Mouse (Mus musculus): ENCODE results near the gene Ltb4r2. TPM values are rescaled to one million over a fixed set of nuclear protein-coding genes. Genes with fewer than 3 reads are reported as not detected.

The Ltb4r2 gene
- total and polyA plus RNA-seq, 3 experiments: 0.20 TPM; not detected in 1

DNA sequence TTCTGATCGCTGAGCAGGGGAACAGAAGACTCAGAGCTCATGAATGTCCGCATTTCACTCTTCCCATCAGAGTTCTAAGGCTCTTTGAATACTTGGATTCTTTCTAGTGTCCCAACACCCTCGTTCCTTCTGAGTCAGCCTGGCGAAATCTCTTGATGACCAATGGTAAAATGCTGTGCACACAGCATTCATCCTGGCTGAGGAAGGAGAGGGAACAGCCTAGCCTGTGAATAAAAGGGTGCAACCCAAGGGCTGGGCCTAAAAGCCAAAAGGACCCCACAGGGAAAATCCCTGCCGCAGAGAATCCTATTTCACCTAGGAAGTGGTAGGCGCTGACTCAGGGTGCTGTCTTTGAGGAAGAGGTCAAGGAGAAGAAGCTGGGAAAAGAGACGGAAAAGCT lies 31.1 kb upstream of the Ltb4r2 start:
- no peak for TF ChIP-seq POLR2A (IDR thresholded peaks at IDR 0.05; ENCODE audit: insufficient read depth, low read depth, low read length)
- no peak for TF ChIP-seq EP300 (IDR thresholded peaks at IDR 0.05; ENCODE audit: insufficient read depth, low read depth, low read length)
- TF ChIP-seq CTCF (IDR thresholded peaks at IDR 0.05): no peak
- Histone ChIP-seq H3K36me3 (ENCODE audit: control insufficient read depth, insufficient read depth, low read length) (no peaks in the 10 kb centered on the region), H3K79me2 (replicated peaks; ENCODE audit: control insufficient read depth, insufficient read depth, low read length) (no peaks in the 10 kb centered on the region), H3K4me3 (no peak overlapping the region), H3K9ac (ENCODE audit: low read depth, low read length) (no peak overlapping the region), H3K4me1 (ENCODE audit: control insufficient read depth, insufficient read depth, low read length) (no peaks in the 10 kb centered on the region), H3K27ac (no peak overlapping the region), H3K27me3 (ENCODE audit: control insufficient read depth, insufficient read depth, low read length) (no peaks in the 10 kb centered on the region)
- intact Hi-C loops (cut with DNase I): no loop called here
- WGBS: 63% methylated on average over 7 of the region's 7 CpGs
- no peak for DNase-seq

DNA sequence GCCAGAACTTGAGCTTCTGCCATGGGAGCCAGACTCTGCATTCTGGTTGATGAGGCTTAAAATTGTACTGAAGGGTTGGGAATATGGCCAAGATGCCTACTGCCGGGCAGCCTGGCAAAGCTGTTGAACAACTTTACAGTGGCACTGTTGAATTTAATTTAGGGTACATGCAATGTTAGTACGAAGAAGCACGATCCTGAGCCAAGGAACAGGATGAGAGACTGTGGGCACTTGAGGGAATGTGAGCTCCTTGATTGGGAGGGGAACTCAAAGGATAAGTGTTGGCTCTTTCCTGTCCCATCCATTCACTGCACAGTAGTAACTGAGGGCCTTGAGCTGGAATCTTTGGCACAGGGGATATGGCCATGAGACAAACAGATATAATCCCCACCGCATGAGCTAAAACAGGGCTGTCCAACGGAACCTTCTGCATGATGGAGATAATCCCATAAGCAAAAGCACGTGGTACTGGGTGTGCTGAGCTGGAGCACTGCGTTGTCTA lies 30.6 kb upstream of the Ltb4r2 start:
- DNase-seq: no peak
- intact Hi-C loops (cut with DNase I): no loop called here

DNA sequence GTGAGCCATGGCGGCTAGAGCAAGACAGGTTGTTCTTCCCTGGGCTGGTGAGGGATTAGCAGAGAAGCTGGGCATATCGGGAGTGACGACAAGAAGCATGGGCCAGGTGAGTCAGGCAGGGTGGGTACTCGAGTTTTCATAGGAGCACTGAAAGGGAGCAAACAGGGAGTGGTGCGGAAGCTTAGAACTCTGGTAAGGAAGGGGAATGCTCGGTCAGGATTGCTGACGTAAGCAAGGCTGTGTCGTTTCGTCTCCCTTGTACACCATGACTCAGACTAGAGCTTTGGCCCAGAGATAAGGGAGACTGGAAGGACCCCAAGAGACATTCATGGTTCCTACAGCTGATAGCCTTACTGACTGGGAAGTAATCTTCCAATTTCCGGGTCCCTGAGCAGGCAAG lies 27.3 kb upstream of the Ltb4r2 start:
- Histone ChIP-seq H3K4me3 (no peak overlapping the region), H3K9ac (ENCODE audit: low read depth, low read length) (no peak overlapping the region), H3K36me3 (ENCODE audit: control insufficient read depth, insufficient read depth, low read length) (no peaks in the 10 kb centered on the region), H3K4me1 (ENCODE audit: control insufficient read depth, insufficient read depth, low read length) (no peaks in the 10 kb centered on the region), H3K27me3 (ENCODE audit: control insufficient read depth, insufficient read depth, low read length) (no peaks in the 10 kb centered on the region), H3K27ac (no peak overlapping the region), H3K79me2 (replicated peaks; ENCODE audit: control insufficient read depth, insufficient read depth, low read length) (no peaks in the 10 kb centered on the region)
- TF ChIP-seq EP300 (IDR thresholded peaks at IDR 0.05; ENCODE audit: insufficient read depth, low read depth, low read length) (no peak), POLR2A (IDR thresholded peaks at IDR 0.05; ENCODE audit: insufficient read depth, low read depth, low read length) (no peak), CTCF (IDR thresholded peaks at IDR 0.05) (no peak)
- no peak for DNase-seq
- WGBS: 49% methylated on average over 10 of the region's 10 CpGs
- intact Hi-C loops (cut with DNase I): no loop called here

More for the DNA sequence above, 30.6 kb upstream of the Ltb4r2 start:
- no peak for TF ChIP-seq EP300 (IDR thresholded peaks at IDR 0.05; ENCODE audit: insufficient read depth, low read depth, low read length)
- no peak for TF ChIP-seq POLR2A (IDR thresholded peaks at IDR 0.05; ENCODE audit: insufficient read depth, low read depth, low read length)
- no peak for TF ChIP-seq CTCF (IDR thresholded peaks at IDR 0.05)
- H3K9ac ChIP-seq (ENCODE audit: low read depth, low read length): no peak overlapping the region
- 63% methylated on average over 7 of the region's 7 CpGs for WGBS
- H3K27me3 ChIP-seq (ENCODE audit: control insufficient read depth, insufficient read depth, low read length): no peaks in the 10 kb centered on the region
- no peaks in the 10 kb centered on the region for H3K79me2 ChIP-seq (replicated peaks; ENCODE audit: control insufficient read depth, insufficient read depth, low read length)
- H3K27ac ChIP-seq: no peak overlapping the region
- no peaks in the 10 kb centered on the region for H3K36me3 ChIP-seq (ENCODE audit: control insufficient read depth, insufficient read depth, low read length)
- H3K4me3 ChIP-seq: no peak overlapping the region
- no peaks in the 10 kb centered on the region for H3K4me1 ChIP-seq (ENCODE audit: control insufficient read depth, insufficient read depth, low read length)

DNA sequence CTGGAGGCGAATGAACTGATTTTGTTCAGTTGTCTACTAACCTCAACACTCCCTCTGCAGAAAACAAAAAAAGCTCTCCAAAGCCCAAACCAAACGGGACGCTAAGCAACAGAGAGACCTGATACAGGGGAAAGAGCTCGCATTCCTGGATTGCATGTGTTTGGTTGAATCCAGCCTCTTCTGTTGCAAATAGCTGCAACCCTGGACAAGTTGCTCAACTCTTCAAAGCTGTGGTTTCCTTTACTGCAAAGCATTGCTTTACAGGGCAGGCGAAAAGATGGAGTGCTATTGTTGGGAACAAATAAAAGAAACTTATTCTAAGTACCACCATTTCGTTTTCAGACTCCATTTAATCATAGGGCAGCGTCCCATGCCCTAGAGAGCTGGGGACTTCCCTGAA lies 26.4 kb upstream of the Ltb4r2 start:
- Histone ChIP-seq H3K4me1 (ENCODE audit: control insufficient read depth, insufficient read depth, low read length) (no peaks in the 10 kb centered on the region), H3K27ac (no peak overlapping the region), H3K27me3 (ENCODE audit: control insufficient read depth, insufficient read depth, low read length) (no peaks in the 10 kb centered on the region), H3K4me3 (no peak overlapping the region), H3K9ac (ENCODE audit: low read depth, low read length) (no peak overlapping the region), H3K36me3 (ENCODE audit: control insufficient read depth, insufficient read depth, low read length) (no peaks in the 10 kb centered on the region), H3K79me2 (replicated peaks; ENCODE audit: control insufficient read depth, insufficient read depth, low read length) (no peaks in the 10 kb centered on the region)
- no peak for TF ChIP-seq POLR2A (IDR thresholded peaks at IDR 0.05; ENCODE audit: insufficient read depth, low read depth, low read length)
- TF ChIP-seq CTCF (IDR thresholded peaks at IDR 0.05): no peak
- no peak for TF ChIP-seq EP300 (IDR thresholded peaks at IDR 0.05; ENCODE audit: insufficient read depth, low read depth, low read length)
- DNase-seq: no peak
- intact Hi-C loops (cut with DNase I): no loop called here
- WGBS: 67% methylated on average over 7 of the region's 7 CpGs

DNA sequence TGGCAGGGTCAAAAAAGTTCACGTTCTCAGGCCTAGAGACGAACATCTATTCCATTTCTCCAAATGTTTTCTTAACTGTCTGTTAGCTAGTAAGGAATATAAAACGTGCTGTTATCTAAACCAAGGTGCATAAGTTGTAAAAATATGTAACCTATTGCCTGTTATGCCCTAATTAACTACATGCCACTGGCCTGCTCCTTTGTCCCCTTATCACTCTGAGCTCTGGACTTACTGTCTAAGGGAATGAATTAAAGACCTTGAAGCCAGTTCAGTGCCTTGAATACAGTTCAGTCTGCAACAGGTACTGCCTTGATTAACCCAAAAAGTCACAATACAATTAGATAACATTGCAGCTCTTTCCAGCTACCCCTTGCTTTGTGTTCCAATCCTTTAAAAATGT lies 25.9 kb upstream of the Ltb4r2 start:
- H3K4me1 ChIP-seq (ENCODE audit: control insufficient read depth, insufficient read depth, low read length): no peaks in the 10 kb centered on the region
- H3K27me3 ChIP-seq (ENCODE audit: control insufficient read depth, insufficient read depth, low read length): no peaks in the 10 kb centered on the region
- no peak for TF ChIP-seq POLR2A (IDR thresholded peaks at IDR 0.05; ENCODE audit: insufficient read depth, low read depth, low read length)
- TF ChIP-seq CTCF (IDR thresholded peaks at IDR 0.05): no peak
- TF ChIP-seq EP300 (IDR thresholded peaks at IDR 0.05; ENCODE audit: insufficient read depth, low read depth, low read length): no peak
- no peak for DNase-seq
- no peaks in the 10 kb centered on the region for H3K79me2 ChIP-seq (replicated peaks; ENCODE audit: control insufficient read depth, insufficient read depth, low read length)
- 50% methylated on average over 3 of the region's 3 CpGs for WGBS
- intact Hi-C loops (cut with DNase I): no loop called here
- H3K9ac ChIP-seq (ENCODE audit: low read depth, low read length): no peak overlapping the region
- H3K4me3 ChIP-seq: no peak overlapping the region
- H3K36me3 ChIP-seq (ENCODE audit: control insufficient read depth, insufficient read depth, low read length): no peaks in the 10 kb centered on the region
- no peak overlapping the region for H3K27ac ChIP-seq

DNA sequence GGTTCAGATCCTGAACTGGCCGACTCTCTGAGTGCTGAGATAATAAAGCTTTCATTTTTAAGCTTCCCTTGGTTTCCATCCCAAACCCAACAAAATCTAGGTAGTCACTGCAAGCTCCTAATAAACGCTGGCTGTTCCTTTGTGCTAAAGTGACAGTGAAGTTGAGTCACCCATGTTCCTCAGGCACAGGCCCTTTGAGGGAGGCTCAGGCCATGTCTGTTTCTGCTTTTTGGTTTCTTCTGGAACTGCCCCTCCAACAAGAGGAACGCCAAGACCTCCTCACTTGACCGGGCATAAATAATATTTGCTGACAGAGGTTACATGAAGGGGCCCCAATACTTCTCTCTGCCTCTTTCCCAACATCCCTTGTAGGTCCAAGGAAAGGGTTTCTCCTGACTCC lies 25.5 kb upstream of the Ltb4r2 start:
- TF ChIP-seq EP300 (IDR thresholded peaks at IDR 0.05; ENCODE audit: insufficient read depth, low read depth, low read length) (no peak), CTCF (IDR thresholded peaks at IDR 0.05) (no peak), POLR2A (IDR thresholded peaks at IDR 0.05; ENCODE audit: insufficient read depth, low read depth, low read length) (no peak)
- Histone ChIP-seq H3K79me2 (replicated peaks; ENCODE audit: control insufficient read depth, insufficient read depth, low read length) (no peaks in the 10 kb centered on the region), H3K27ac (no peak overlapping the region), H3K4me3 (no peak overlapping the region), H3K4me1 (ENCODE audit: control insufficient read depth, insufficient read depth, low read length) (no peaks in the 10 kb centered on the region), H3K27me3 (ENCODE audit: control insufficient read depth, insufficient read depth, low read length) (no peaks in the 10 kb centered on the region), H3K36me3 (ENCODE audit: control insufficient read depth, insufficient read depth, low read length) (no peaks in the 10 kb centered on the region), H3K9ac (ENCODE audit: low read depth, low read length) (no peak overlapping the region)
- intact Hi-C loops (cut with DNase I): no loop called here
- 70% methylated on average over 4 of the region's 4 CpGs for WGBS
- DNase-seq: no peak

All from heart, adult 2 months (tissue).